Mouse (Mus musculus): Measurements from ENCODE around the gene 1700025G04Rik. TPM values are rescaled to one million over a fixed set of nuclear protein-coding genes. Genes with fewer than 3 reads are reported as not detected.

Gene 1700025G04Rik
- total and polyA plus RNA-seq, 3 experiments, result 1.5 to 19.5 (median 12.8) TPM

DNA sequence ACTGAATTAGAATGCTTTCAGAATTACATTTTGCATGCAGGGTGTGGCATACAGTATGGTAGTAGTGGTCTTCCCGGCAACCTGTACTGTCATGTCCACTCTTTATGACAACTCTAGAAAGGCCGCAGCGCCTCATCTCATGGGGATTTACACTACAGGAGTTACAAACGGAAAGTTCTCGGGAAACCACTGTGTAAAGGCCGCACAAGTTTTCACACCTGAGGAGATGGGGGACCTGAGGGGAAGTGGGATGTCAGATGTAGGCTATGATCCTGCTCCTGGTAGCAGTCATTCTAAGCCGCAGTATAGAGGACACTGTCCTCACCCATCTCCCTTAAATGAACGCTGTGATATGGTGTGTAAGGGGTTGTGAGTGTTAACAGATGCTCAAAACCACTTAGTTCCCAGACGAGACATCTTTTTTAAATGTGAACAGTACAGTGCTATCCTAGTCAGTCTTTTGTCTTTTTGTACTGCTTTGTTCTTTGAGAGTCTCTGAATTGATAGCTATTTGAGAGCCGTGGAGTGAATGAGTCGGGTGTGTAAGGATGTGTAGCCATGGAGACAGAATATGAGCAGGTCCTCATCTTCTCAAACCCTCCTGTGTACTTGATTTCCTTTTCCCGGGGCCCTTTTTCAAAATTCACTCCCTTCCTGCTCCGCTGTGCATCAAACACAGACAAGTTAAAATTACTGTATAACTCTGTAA, 277.8 kb downstream of the 1700025G04Rik start:
- no peaks in the 10 kb centered on the region for H3K27me3 ChIP-seq (replicated peaks)
- H3K36me3 ChIP-seq (replicated peaks in 1 of 2; ENCODE audit: control insufficient read depth in 1 of 2, insufficient read depth in 1 of 2, low read length in 1 of 2), result peaks cover 51 to 73% of the 10 kb centered on the region in 2 experiments
- H3K4me3 ChIP-seq (replicated peaks in 1 of 3; ENCODE audit: low read depth in 2 of 3, low read length in 2 of 3, poor library complexity in 1 of 3), result no peak overlapping the region
- H3K9ac ChIP-seq (ENCODE audit: insufficient read depth, low read depth), result no peak overlapping the region
- TF ChIP-seq MYC (IDR thresholded peaks at IDR 0.05; ENCODE audit: low read depth, low read length) (no peak), MEF2A (IDR thresholded peaks at IDR 0.05; ENCODE audit: borderline replicate concordance, low read depth, low read length) (no peak), NRF1 (IDR thresholded peaks at IDR 0.05; ENCODE audit: low read depth, low read length) (no peak), ETS1 (conservative IDR thresholded peaks at IDR 0.05; ENCODE audit: low read depth, low read length) (no peak), ZC3H11A (IDR thresholded peaks at IDR 0.05; ENCODE audit: low read depth, low read length) (no peak), TCF12 (IDR thresholded peaks at IDR 0.05; ENCODE audit: low read depth, low read length) (no peak), ZMIZ1 (IDR thresholded peaks at IDR 0.05; ENCODE audit: low read depth, low read length) (no peak), EP300 (IDR thresholded peaks at IDR 0.05; ENCODE audit: low read length) (no peak), KAT2A (IDR thresholded peaks at IDR 0.05; ENCODE audit: insufficient replicate concordance, low read length) (no peak), GABPA (IDR thresholded peaks at IDR 0.05; ENCODE audit: insufficient replicate concordance, low read depth, low read length) (no peak), E2F4 (IDR thresholded peaks at IDR 0.05; ENCODE audit: insufficient replicate concordance, low read depth, low read length) (no peak), MAFK (IDR thresholded peaks at IDR 0.05; ENCODE audit: insufficient replicate concordance, low read length) (no peak)
- no peaks in the 10 kb centered on the region for H3K79me2 ChIP-seq (replicated peaks; ENCODE audit: control insufficient read depth, extremely low read depth, insufficient read depth, poor library complexity, severe bottlenecking)
- in situ Hi-C loops (cut with MboI; ENCODE audit: low pct_ligation_motif_present, low pct_unique_long_range_greater_than_20kb, low sequenced_read_pairs) (loop anchor here (25.0 kb wide), 1 partner anchor 550 kb away; no protein-coding TSS in a partner anchor), dilution Hi-C loops (cut with MboI; ENCODE audit: extremely low pct_ligation_motif_present, extremely low pct_unique_long_range_greater_than_20kb, low sequenced_read_pairs) (no loop called here)
- no peak for DNase-seq (ENCODE audit: extremely low read depth)
- peaks cover 0 to 11% of the 10 kb centered on the region in 2 experiments; a peak in 2 of 4 replicates for H3K4me1 ChIP-seq (ENCODE audit: control insufficient read depth in 1 of 2, insufficient read depth in 2 of 2)
- H3K4me2 ChIP-seq (ENCODE audit: insufficient read depth, low read depth, poor library complexity, severe bottlenecking), result no peak overlapping the region
- no peak overlapping the region for H3K27ac ChIP-seq (ENCODE audit: insufficient read depth, low read depth)
- peaks cover 11% of the 10 kb centered on the region for H3K9me3 ChIP-seq (replicated peaks; ENCODE audit: low read length)

DNA sequence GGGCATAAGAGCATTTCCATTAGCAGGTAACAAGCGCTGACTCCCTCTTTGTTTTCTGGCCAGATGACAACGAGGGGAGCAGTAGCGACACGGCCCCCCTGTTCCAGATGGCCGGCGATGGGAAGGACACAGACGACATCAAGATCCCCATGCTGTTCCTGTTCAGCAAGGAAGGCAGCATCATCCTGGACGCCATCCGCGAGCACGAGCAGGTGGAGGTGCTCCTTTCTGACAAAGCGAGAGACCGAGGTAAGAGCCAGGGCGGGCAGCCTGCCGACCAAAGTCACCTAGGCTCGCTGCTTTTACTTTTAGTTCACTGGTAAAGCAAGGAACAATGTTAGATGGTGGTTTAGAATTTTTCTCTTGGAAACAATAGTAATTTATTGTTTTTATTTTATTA, 278.5 kb downstream of the 1700025G04Rik start:
- no peak for DNase-seq (ENCODE audit: extremely low read depth)
- Histone ChIP-seq H3K36me3 (replicated peaks in 1 of 2; ENCODE audit: control insufficient read depth in 1 of 2, insufficient read depth in 1 of 2, low read length in 1 of 2) (peaks cover 51 to 73% of the 10 kb centered on the region in 2 experiments), H3K9ac (ENCODE audit: insufficient read depth, low read depth) (no peak overlapping the region), H3K9me3 (replicated peaks; ENCODE audit: low read length) (peaks cover 11% of the 10 kb centered on the region), H3K27ac (ENCODE audit: insufficient read depth, low read depth) (no peak overlapping the region), H3K4me3 (replicated peaks in 1 of 3; ENCODE audit: low read depth in 2 of 3, low read length in 2 of 3, poor library complexity in 1 of 3) (no peak overlapping the region), H3K4me2 (ENCODE audit: insufficient read depth, low read depth, poor library complexity, severe bottlenecking) (no peak overlapping the region), H3K4me1 (ENCODE audit: control insufficient read depth in 1 of 2, insufficient read depth in 2 of 2) (peaks cover 0 to 8% of the 10 kb centered on the region in 2 experiments; a peak in 2 of 4 replicates), H3K27me3 (replicated peaks) (no peaks in the 10 kb centered on the region), H3K79me2 (replicated peaks; ENCODE audit: control insufficient read depth, extremely low read depth, insufficient read depth, poor library complexity, severe bottlenecking) (no peaks in the 10 kb centered on the region)
- TF ChIP-seq USF1 (IDR thresholded peaks at IDR 0.05; ENCODE audit: low read depth, low read length) (no peak), UBTF (IDR thresholded peaks at IDR 0.05; ENCODE audit: low read depth, low read length) (no peak), MAZ (IDR thresholded peaks at IDR 0.05; ENCODE audit: low read depth, low read length) (no peak), ZC3H11A (IDR thresholded peaks at IDR 0.05; ENCODE audit: low read depth, low read length) (no peak), POLR2AphosphoS2 (IDR thresholded peaks at IDR 0.05; ENCODE audit: low read depth, low read length) (no peak), MAX (IDR thresholded peaks at IDR 0.05; ENCODE audit: low read length) (no peak), HCFC1 (IDR thresholded peaks at IDR 0.05; ENCODE audit: low read depth, low read length) (no peak), USF2 (conservative IDR thresholded peaks at IDR 0.05; ENCODE audit: low read depth, low read length) (no peak), TCF12 (IDR thresholded peaks at IDR 0.05; ENCODE audit: low read depth, low read length) (no peak), CHD2 (IDR thresholded peaks at IDR 0.05; ENCODE audit: low read length) (no peak), ELF1 (IDR thresholded peaks at IDR 0.05; ENCODE audit: low read depth, low read length) (no peak), PAX5 (IDR thresholded peaks at IDR 0.05; ENCODE audit: low read length) (no peak), E2F4 (IDR thresholded peaks at IDR 0.05; ENCODE audit: insufficient replicate concordance, low read depth, low read length) (no peak), CHD1 (IDR thresholded peaks at IDR 0.05; ENCODE audit: low read depth, low read length) (no peak)
- in situ Hi-C loops (cut with MboI; ENCODE audit: low pct_ligation_motif_present, low pct_unique_long_range_greater_than_20kb, low sequenced_read_pairs) (loop anchor here (25.0 kb wide), 1 partner anchor 551 kb away; no protein-coding TSS in a partner anchor), dilution Hi-C loops (cut with MboI; ENCODE audit: extremely low pct_ligation_motif_present, extremely low pct_unique_long_range_greater_than_20kb, low sequenced_read_pairs) (no loop called here)
